Mouse (Mus musculus) frontal cortex, postnatal 36 days (tissue): ENCODE data around the gene Coro1c.

Experiments used
- DNase-seq, 2 experiments: peaks; one replicate each; pipeline ENCODE4 v3.0.0; 2022; ENCODE audit warnings: low spot score in 2 of 2

The Coro1c gene

GRCm38 (mm10) chr5:113797149-113797882 is 111.2 kb downstream of the Coro1c start:
- DNase-seq: no peak

DNA sequence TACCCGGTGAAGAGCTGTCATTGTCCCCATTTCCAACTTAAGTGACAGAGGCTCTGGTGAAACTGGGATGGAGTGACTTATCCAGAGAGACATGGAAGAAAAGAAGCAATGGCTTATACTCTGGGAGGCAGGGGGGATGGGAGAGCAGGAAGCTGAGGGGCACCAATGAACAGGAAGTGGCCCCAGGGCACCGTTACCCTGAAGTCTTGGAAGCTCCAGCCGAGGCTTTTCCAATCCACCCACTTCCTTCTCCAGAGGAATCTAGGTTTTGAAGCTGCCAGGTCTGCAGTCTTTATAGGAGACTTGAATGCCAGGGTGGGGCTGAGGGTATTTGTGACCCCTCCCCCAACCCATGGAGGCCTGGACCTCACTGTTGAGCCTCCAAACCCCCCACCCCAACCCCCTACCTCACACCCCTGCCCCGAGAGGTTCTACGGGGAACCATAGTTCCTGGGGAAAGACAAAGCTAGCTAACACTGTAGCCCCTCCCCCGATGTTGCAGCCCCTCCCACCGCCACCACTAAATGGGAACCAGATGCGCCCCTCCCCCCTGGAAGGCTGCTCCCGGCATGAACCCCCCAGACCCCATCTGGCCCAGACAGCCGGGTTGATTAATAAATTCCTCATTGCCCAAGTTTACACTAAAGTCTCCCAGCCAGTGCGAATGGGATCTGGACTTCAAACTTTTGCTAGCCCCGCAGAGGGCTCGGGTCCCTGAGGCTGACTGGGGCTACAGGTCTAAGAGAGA is 112.0 kb downstream of the Coro1c start:
- DNase-seq: no peak
